Mouse (Mus musculus): Measurements from ENCODE around the gene Fam117a.
"Not testable (repeated sequence)": the region's sequence is repeated elsewhere in the genome, so short reads cannot be mapped to it uniquely, and the experiment has no call there.

The Fam117a gene

DNA sequence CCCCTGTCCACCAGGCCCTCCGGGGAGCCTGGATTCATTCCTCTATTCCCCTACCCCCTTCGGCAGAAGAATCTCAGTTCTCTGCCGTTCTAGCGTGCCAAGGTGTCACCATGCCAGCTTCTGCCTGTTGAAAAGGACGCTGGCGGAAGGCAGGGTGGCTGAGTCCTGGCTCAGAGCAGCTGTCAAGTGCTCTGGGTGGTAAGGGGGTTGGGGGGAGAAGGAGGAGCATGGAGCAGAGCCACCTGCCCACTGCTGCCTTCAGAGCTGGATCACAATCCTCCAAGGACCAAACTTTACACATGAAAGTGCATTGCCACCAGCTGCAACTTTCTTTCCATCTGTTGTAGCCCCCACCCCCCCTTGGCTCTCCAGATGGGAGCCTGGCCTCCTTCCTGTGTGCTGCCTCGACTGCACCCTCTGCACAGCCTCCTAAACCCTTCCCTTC, 55.4 kb downstream of the Fam117a start:
- DNase-seq (ENCODE audit: low read depth in 1 of 2, low spot score in 2 of 2): no peak

DNA sequence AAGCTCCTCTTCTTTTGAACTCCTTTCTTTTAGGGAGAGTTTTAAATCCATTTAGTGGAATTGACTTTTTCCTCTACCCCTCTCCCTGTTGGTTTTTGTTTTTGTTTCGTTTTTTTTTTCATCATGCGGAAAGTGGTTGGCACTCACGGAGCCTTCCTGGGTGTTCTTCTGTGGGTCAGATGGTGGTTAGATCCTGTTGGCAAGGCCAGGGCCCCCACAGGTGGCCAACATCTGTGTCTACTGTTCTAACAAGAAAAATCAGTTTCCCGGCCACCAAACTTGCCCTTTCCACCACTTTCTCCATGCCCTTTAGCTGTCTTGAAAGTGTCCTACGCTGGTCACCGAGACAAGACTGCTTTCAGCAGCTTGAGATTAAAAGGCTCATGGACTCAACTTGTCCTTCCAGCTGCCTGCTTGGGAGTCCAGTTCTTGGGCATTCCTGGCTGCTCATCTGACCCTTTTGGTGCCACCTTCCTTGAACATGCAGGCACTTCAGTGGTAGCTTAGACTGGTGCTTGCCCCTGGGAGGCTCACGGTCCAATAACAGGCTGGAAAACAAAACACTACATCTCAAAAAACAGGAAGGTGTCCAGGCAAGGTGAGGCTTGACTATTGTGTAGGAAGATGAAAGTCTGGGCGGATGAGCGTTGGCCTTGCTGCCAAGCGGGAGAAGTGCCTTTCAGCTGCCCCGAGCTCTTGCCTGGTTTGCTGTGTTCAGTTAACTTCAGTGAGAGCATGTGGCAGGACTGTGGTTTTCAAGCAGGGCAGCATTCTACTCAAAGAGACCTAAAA, 56.1 kb downstream of the Fam117a start:
- DNase-seq (ENCODE audit: low read depth in 1 of 2, low spot score in 2 of 2): no peak

DNA sequence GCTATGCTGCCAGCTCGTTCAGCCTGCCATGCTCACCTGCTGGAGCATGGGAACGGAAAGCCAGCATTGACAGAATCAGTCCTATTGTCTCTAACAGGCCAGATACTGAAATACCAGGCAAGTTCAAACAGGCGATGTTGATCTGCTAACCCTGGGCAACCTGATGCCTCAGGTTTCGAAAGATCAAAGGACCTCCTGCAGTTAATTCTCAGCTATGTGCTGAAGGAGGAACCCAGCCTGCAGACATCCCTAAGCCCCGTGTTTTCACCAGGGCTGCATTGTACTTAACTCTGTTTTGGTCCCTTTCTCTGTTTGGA, 56.6 kb downstream of the Fam117a start:
- no peak for DNase-seq (ENCODE audit: low read depth in 1 of 2, low spot score in 2 of 2)

DNA sequence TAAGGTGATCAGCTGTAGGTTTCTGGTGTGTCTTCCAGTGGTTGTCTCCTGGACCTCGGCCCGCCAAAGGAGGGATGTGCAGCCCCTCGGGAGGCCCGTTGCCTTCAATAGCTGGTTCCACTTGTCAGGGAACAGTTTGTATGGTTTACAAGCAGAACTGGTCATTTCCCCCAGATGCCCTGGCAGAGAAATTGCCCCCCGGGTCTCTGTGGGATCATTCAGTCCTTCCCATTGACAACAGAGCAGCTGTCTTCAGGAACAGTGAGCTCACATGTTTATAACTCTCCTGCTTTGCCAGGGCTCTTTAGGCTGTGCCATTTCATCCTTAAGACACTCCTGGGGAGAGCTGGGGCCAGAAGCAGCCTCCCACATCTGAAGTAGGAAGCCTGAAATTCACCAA, 57.3 kb downstream of the Fam117a start:
- no peak for DNase-seq (ENCODE audit: low read depth in 1 of 2, low spot score in 2 of 2)

DNA sequence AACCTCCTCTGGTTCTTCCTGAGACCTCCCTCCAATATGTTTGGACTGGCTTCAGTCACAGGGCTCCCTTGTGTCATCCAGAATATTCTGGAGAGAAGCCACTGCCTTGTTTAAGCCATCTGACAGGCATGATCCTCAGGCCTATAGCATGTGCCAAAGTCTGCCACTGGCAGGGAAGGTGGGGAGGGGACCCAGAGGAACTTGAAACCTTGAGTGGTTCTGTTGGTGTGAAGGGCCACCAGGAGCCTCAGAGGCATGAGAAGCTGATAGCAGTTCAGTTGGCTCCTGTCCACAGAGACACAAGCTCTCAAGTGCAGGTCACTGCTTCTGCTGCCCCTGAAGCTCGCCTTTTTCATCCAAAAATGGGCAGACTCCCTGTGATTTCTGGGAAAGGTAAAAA, 59.7 kb downstream of the Fam117a start:
- DNase-seq (ENCODE audit: low read depth in 1 of 2, low spot score in 2 of 2): no peak

DNA sequence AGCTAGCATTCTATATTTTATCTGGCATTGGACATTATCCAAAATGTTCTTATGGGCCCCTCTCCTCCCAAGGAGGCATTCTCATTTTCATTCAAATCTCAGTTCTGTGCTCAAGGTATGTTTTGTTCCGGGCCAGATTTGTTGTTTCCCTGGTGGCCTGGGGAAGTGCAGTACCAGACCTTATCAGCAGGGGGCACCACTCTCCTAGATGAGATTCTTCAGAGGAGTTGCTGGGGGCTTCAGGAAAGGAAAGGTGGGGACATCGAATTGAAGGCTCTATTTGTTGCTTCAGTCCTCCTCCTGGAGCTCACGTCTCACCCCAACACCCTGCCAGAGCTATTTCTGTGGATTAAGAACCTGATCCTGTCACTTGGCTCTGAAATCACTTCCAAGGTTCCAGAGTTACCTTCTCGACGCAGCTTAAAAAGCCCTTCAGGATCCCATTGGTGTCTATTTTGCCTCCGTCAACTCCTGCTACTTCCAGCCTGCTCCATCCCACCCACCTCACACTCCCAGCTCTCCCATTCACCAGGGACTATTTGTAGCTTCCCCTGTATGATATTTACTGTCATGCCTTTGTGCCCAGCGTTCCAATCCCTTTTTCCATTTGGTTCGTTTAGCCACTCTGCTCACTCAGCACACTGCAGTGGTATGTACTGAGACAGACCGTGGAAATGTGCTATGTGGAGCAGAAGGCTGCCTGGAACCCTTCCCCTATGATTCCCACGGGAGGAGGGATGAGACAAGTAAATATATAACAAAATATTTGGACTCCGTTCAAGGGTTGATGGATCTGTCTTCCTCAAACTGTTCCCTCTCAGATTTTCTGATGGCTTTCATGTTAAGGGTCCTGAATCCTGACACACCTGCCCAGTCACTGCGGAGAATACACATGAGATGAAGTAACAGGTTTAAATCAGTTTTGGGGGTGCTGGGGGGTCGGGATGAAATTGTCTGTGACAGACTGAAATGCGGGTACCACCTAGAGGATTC, 61.3 kb downstream of the Fam117a start:
- DNase-seq (ENCODE audit: low read depth in 1 of 2, low spot score in 2 of 2): peak; percentile 22 to 47

DNA sequence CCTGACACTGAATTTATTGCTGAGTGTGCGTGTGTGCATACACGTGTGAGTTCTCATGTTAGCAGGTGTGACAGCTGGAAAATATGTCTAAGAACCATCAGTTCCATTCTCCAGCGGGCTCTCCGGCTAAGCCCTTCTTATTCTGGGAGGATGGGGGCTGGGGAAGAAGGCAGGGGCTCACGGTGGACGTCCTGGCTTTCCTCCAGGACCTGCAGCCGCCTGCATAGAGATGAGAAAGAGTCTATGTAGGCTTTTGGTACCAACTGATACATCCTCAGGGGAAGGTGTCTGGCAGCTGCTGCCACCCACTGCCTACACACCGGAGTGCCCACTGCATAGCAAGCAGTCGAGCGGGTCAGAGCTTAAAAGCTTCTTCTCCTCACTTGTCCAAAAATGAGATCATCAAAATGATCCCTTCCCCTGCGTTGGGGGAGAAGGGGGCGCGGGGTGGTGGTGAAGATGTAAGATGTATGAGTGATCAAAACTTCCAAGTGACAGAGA, 62.8 kb downstream of the Fam117a start:
- DNase-seq (ENCODE audit: low read depth in 1 of 2, low spot score in 2 of 2): no peak

DNA sequence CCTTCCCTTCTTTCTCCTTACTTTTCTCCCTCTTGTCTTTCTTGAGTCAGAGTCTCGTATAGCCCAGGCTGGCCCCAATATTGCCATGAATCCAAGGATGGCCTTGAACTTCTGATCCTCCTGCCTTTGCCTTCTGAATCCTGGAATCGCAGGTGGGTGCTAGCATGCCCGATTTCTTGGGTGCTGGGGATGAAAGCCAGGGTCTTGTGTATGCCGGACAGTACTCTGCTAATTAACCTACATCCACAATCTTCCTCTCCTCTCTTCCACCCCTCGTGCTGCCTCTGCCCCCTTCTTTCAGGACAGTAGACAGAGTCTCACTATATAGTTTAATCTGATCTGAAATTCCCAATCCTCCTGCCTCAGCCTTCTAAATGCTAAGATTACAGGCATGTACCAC, 64.8 kb downstream of the Fam117a start:
- DNase-seq (ENCODE audit: low read depth in 1 of 2, low spot score in 2 of 2): no peak

DNA sequence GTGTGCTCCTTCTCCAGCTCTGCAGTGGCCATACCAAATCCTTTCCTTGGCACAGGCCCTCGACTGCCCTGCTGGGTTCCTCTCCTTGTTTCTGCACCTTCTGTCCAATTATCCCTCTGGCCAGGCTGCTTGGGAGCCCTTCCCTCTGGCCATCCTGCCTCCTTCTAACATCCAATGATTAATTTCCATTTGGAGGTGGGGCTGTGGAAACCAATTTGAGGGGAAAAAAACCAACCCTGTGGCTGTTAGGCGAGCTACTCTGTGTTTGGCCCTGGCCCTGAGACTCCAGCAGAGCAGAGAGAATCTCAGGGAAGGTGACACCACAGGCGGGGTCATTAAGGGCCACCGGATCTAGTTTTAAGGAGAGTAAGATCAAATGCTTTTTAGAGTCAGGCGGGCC, 65.4 kb downstream of the Fam117a start:
- no peak for DNase-seq (ENCODE audit: low read depth in 1 of 2, low spot score in 2 of 2)

DNA sequence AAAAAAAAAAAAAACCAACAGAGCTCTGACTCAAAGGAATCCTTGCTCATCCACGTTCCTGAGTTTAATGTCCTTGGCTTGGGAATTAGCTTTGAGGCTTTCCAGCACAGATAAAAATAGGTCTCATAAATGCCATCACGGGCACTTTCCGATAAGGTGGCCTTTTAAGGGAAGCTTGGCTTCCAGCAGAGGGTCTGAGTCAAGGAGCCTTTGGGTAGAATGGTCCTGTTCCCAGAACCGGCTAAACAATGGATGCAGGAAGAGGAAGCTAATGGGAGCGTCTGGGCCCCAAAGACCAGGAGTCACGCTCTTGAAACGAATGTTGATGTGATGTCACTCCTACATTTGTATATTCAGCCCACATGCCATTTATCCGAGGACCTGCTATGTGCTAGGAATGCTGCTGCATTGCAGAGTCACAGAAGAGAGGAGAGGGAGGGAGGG, 65.9 kb downstream of the Fam117a start:
- no peak for DNase-seq (ENCODE audit: low read depth in 1 of 2, low spot score in 2 of 2)

DNA sequence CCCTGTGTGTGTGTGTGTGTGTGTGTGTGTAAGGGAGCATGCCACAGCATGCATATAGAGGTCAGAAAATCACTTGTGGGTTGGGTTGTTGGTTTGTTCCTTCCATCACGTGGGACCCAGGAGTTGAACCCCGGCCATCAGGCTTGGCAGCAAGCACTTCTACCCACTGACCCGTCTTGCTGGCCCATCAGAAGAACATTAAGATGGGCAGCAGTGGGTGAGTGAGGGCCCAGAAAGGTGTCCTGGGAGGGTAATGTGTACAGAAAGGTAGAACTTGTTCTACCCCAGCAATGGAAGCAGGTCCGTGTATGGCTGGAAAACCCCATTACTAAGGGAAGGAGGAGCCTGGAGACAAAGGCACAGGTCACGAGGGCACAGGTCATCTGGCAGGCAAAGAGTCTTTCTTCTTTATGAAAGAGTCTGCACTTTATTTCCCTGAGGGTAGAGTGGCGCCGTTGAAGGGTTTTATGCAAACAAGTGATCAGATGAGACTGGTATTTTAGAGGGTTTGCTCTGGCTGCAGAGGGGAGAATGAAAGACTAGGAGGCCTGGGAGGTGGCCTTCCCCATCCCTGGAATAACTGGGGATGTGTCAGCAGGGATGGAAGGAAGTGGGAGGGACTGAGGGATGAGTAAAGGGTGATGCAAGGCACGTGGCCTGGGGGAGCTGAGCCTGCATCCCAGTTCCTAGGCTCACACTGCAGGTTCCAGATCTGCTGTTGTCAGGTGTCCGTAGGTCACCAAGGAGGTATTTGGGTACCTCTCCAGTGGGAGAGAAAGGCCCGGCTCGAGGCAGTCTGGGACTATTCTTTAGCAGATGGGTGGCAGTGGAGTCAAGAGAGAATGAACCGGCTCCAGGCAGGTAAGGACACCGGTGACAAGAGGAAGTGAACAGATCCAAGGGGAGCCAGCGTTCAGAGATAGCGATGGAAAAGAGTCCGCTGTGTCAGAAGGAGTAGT, 66.8 kb downstream of the Fam117a start:
- DNase-seq (ENCODE audit: low read depth in 1 of 2, low spot score in 2 of 2): no peak

DNA sequence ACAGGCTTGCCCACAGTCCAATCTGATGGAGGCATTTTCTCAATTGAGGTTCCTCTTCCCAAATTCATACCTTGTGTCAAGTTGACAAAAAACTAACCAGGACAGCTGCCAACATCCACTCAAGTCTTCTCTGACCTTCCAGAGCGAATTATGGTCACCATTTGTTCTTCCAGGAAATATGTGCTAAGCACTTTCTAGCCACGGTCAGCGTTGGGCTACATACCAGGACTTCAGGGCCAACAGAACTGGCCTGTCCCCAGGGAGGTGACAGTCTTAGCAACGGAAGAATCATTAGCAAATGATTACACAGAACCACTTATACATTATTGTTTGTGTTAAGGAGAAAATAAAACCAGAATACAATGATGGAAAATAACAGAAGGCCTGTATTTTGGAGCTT, 69.0 kb downstream of the Fam117a start:
- DNase-seq (ENCODE audit: low read depth in 1 of 2, low spot score in 2 of 2): no peak

DNA sequence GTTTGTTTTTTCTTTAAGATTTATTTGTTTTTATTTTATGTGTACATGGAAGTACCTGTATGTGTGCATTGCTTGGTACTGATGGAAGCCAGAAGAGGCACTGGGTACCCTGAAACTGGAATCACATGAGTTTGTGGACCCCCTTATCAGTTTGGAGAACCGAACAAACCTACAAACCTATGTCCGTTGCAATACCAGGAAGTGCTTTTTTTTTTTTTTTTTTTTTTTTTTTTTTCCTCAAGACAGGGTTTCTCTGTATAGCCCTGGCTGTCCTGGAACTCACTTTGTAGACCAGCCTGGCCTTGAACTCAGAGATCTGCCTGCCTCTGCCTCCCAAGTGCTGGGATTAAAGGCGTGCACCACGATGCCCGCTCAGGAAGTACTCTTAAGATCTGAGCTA, 69.6 kb downstream of the Fam117a start:
- DNase-seq (ENCODE audit: low read depth in 1 of 2, low spot score in 2 of 2): not testable (repeated sequence)

DNA sequence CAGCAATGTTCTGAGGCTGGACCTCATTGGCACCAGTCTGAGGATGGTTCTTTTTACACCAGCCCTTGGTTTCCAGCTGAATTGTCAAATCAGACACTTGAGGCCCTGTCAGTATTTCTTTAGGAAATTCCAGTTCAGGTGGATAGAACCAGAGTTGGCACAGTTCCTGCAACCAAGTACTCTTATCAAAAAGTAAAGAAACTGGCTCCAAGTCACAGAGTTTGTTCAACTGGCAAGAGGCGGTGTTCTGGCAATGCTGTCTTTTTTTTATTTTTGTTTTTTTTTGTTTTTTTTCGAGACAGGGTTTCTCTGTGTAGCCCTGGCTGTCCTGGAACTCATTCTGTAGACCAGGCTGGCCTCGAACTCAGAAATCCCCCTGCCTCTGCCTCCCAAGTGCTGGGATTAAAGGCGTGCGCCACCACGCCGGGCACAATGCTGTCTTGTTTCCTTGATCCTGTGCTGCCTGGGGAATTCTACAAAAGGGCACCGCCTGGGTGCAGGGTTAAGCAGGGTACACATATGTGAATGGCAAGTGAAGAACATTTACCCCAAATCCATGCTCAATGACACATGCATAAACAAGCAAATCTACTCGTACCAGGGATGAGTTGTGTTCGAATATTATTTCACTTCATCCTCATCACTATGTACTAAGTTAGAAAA, 72.8 kb downstream of the Fam117a start:
- DNase-seq (ENCODE audit: low read depth in 1 of 2, low spot score in 2 of 2): no peak

DNA sequence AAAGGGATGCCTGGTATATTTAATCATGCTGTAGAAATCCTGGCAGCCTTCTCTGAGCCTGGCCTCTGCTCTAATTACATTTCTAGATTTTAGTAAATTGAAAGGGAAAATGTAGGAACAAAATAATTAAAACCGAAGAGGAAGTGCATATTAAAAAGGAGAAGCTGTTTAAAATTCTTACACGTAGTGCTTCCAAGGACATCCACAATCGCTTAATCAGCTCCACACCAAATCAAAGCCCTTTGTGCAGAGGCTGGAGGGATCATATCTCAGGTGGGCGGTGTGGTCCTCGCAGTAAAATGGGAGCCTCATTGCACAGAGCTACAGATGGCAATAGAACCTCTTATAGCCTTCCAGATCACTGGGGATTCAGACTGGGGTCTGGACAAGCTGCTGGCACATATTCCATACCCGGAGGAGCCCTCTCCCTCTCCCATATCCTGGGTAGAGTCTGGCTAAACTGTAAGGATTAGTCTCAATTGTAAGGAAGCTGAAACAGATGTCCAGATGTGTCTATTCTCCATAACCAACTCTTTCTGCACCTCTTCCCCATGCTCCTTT, 74.7 kb downstream of the Fam117a start:
- no peak for DNase-seq (ENCODE audit: low read depth in 1 of 2, low spot score in 2 of 2)

DNA sequence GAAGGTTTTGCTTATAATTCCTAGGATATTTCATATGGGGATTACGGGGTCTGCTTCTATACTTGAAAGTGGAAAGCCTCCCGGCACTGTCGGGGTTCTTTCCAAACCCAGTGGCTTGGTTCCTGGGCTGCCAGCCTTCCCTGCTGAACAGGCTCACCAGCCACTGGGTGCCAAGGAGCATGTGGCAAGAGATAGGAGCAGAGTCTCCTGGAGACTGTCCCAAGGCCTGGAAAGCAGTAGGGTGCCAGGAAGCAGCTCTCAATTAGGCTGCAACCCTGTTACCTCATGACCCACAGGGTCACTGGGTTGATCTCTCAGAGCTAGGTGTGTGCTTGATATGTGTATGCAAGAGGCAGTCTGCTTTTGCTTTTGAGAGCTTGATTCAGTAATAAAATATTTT, 75.8 kb downstream of the Fam117a start:
- DNase-seq (ENCODE audit: low read depth in 1 of 2, low spot score in 2 of 2): no peak

DNA sequence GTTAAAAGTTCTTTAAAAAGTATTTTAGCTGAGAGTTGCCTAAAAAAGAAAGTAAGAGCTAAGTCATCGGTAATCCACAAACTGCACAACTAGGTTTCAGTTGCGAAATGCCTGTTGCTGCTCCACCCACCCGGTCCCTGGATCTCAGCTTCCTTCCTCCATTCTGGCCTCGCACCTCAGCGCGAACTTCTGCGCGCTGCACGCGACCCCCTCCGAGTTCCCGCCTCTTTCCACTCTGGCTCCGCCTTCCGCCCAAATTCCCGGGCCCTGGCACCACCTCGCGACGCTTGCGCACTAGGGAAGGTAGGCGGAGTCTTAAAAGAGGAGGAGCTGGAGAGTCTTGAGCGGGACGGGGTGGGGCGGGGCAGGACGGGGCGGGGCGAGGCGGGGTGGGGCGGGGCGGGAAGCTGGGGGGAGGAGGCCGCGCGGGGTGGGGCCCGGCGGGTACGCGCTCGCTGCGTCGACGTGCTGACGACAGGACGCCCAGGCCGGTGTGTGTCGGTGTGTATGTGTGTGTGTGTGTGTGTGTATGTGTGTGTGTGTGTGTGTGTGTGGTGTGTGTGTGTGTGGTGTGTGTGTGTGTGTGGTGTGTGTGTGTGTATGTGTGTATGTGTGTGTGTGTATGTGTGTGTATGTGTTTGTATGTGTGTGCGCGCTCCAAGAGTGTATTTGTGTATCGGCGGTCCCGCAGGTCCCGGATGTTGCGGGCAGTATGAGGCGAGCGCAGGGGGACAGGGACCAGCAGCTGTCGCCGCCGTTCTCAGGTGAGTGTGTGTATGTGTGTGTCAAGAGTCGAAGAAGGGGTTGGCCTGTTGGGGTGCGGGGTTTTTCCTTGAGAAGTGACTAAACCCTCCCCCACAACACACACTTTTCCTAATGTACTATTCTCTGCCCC, 77.1 kb downstream of the Fam117a start, which contains the start of gene Spop:
TSS of gene Spop (plus strand) at position 440 of the 895 bp plus-strand sequence.
- peak; percentile 94 to 98 for DNase-seq (ENCODE audit: low read depth in 1 of 2, low spot score in 2 of 2)

DNA sequence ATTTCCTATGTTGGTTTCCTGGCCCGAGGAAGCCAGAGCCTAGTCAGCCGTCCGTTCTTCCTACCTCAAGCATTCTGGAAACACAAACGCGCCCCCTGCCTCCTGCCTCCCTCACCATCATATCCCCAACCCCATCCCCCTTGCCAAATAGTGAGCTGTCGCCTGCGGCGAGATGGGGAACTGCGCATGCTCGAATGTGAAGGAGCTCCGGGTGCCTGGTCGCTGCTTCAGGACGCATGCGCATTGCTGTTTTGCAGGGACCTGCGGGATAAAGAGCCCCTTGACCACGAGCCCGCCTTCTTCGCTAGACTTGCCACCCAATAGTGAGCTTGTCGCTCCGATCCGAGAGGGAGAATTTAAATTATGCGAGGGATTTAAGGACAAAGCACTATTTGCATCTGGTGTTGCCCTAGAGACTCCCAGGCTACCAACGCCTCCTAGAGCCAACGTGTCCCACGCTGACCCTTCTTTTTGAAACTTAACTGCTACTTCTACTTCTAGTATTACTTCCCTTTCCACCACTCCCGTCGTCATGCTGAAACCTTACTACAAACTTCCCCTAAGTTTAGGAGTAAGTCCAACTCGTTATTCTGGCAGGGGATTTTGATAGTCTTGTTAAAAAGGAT, 77.8 kb downstream of the Fam117a start:
- peak; percentile 88 to 89 for DNase-seq (ENCODE audit: low read depth in 1 of 2, low spot score in 2 of 2)
